Mouse (Mus musculus) embryo, embryonic 10 days (tissue): Measurements from ENCODE around the gene Slc25a13.

ENCODE experiments used
- DNase-seq: peaks from one replicate; pipeline ENCODE4 v3.0.0-alpha.2; 2015; ENCODE audit warnings: low spot score

Slc25a13 gene

DNA sequence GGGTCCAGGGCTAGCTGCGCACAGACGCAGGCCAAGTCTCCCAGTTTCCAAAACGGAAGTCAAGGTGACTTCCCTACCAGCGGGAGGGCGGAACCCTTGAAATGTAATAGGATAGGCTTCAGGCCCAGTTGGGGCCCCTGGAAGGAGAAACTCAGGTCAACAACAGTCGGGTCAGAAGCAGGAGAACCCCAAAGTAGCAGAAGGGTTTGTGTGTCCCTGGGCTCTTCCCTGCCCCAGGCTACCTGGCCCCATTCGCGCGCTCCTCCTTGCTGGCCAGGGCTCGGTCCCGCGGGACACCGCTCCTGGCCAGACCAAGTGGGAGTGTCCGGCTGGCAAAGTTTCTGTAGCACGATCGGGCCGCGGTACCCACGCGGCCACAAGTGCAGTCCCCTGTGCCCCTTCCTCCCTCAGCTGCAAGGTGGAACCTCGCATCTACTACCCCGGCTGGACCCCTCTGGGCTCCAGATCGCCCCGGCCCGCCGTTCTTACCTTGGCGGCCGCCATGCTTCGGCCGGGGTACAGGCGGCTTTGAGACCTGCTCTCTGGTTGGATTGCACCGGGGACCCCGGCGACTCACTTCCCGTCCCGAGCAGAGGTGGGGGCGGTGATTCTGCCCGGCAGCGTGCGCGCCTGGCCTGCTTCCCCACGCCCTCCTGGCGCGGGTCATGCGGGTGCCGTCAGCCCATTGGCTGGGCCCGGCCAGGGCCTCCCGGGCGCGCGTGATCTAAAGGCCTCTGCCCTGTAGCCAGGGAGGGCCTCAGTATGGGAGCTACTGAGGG is at the start of gene Slc25a13:
TSS of gene Slc25a13 (minus strand) at position 667 of the 779 bp plus-strand sequence.
- DNase-seq = peak; percentile 89

DNA sequence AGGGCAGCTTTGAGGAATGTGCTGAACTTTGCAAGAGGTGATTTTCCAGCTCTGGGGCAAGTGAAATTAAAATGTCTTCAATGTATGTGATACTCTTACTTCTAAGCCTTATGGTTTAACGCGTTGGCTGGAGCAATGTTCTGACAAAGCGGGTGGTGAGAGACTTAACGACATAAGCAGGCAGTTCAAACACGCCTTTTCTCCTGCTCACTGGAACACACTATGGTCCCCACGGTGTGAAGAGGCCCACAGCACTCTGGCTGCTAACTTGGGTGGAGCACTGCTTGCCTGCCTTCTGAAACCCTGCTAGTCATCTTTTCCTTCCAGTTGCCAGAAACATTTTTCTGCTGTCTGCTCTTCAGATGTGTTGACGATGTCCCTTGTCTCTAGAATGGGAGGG is 48.8 kb upstream of the Slc25a13 start:
- no peak for DNase-seq

DNA sequence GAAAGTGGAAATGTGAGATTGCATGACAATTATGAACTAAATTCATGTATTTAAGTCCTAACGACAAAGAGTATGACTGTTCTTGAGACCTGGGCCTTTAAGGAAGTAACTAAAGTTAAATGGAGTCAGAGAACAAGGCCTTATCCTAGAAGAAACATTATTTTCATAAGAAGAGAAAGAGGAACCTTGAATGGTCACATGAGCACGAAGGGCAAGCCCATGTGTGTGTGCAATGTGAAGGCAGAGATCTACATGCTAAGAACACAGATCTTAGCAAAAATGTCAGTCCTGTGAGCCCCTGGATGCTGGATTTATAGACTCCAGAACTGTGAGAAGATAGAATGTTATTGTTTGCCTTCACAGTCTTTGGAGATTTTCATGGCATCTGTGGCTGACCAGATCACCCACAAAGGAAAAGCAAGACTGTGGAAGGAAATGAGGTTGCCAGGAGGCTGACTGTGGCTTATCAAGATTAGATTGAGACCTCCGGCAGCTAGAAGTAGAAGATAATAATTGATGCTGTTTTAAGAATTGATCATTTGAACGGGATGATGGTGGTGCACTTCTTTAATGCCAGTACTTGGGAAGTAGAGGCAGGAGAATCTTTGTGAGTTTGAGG is 46.4 kb upstream of the Slc25a13 start:
- DNase-seq = no peak

DNA sequence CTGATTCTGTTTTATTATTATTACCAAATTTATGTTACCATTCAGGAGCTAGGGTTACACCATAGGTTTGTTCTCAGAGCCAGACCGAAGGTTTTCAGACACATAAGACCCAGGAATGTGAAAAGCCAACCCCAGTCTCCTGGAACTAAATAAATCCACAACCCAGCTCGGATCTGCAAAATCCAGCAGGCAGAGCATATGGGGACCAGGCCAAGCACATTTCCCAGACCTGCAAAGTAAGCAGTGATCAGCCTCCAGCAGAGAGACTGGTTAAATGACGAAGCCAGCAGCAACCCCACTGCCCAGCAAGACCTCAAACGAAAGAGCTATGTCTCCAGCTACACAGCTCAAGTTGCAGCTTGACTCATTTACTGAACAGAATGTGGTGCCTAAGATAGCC is 43.9 kb upstream of the Slc25a13 start:
- peak; percentile 13 for DNase-seq

DNA sequence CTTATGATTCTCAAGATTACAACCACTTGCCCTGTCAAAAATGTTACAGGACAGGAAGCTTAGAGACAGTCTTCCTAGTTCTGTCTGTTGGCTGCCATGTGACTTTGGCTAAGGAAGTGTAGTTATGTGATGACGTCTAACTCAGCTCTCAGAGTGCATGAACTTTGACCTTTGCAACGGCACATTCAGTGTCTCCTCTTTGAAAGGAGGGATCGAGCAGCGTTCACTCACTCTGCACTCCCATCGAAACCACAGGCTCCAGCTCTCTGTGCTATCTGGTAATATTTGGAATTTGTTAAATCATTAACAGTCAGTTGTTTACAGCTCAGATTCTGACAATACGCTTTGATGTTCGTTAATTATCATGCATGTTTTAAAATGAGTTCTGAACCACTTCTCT is 31.5 kb upstream of the Slc25a13 start:
- DNase-seq = peak; percentile 63

DNA sequence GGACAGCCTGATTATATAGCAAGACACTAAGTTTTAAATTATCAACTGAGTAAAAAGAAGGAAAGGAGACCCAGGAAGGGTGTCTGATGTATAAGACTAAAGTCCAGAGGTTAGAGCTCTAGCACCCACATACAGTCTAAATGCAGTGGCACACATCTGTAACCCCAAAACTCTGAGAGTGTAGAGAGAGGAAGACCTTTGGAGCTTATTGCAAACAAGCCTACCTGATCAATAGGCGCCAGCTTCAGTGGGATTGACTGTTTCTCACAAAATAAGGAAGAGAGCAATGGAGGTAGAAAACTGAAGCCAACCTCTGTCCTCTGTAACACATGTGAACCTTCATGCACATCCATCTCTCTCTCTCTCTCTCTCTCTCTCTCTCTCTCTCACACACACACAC is 26.9 kb upstream of the Slc25a13 start:
- no peak for DNase-seq

DNA sequence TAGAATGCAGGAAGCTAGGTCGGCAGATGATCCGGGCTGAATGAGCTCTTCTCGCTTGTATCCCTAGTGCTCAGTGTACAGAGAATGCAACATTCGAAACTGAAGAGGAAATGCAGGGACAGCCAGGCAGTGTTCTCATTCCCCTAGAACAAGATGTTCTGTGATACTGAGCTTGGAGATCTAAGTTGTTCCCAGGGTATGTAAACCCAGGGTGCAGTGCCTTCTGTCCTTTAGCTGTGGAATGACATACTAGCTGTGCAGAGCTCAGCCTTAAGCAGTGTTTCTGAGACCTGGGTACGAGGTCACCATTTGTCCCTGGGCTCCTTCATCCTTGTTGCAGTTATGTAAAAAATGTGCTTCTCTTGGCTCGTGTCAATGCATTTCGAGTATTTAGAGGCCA is 25.1 kb upstream of the Slc25a13 start:
- no peak for DNase-seq

DNA sequence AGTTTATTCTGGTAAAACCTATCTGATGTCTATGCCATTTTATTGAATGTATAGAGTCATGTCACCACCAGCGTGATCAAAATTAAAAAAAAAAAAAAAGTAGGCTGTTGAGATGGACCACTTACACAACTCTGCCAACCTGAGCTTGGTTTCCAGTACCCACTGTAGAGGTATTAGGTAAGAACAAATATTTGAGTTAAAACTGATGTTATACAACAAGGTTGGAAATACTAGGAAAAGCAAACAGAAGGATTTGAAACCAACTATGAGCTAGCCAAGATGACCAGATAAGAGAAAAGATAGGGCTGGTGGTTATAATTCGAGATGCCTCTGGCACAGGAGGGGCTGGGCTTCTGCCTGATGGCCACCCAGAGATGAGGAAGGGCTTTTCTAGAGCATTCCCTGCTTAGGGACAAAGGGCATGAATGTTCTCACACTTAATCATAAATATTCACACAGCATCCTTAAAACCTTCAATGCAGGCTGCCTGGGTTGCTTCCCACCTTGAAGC is 19.9 kb upstream of the Slc25a13 start:
- no peak for DNase-seq

DNA sequence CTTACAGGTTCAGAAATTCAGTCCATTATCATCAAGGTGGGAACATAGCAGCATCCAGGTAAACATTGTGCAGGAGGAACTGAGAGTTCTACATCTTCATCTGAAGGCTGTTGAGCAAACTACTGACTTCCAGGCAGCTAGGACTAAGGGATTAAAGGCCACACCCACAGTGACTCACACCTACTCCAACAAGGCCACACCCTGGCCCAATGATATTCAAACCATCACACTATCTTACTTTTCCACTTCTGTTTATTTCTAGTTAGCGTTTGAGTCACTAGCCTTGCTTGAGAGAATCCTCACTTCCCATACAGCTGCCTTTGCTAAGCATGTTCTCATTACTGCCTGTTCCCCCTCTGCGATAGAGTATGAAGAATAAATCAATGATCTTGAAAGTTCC is 13.3 kb upstream of the Slc25a13 start:
- no peak for DNase-seq

DNA sequence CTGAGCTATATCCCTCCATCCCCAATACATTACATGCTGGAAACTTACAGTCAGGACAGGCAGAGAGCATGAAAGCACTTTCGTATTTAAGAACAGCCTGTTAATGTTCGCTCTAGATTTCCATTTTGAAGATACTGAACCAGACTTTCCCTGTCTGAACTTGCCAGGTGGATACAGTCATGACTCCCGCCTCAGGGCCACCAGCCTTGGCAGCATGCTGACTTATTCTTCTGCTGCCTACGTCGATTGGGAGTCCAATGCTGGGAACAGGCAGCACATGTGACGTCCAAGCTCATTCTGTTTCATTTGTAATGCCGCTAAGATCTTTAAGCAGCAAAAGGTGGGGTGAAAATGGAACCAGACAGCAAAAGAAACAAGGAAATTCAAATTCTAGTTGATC is 5.7 kb upstream of the Slc25a13 start:
- DNase-seq = no peak

DNA sequence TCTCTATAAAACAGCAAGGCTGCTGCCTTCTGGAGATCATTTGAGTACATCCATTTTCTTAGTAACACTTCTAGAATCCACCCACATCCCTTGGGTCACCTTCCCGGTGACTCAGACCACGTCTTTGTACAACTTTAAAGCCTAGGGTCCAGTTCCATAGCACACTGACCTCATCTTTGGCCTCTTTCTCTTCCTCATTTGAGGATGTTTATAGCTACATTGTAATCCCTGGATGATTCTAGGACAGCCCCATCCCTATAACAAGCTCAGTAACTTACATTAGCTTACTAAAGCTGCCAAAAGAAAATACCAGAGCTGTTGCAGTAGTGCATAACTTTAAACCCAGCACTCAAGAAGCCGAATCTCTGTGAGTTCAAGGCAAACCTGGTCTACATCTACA is 3.6 kb upstream of the Slc25a13 start:
- no peak for DNase-seq

DNA sequence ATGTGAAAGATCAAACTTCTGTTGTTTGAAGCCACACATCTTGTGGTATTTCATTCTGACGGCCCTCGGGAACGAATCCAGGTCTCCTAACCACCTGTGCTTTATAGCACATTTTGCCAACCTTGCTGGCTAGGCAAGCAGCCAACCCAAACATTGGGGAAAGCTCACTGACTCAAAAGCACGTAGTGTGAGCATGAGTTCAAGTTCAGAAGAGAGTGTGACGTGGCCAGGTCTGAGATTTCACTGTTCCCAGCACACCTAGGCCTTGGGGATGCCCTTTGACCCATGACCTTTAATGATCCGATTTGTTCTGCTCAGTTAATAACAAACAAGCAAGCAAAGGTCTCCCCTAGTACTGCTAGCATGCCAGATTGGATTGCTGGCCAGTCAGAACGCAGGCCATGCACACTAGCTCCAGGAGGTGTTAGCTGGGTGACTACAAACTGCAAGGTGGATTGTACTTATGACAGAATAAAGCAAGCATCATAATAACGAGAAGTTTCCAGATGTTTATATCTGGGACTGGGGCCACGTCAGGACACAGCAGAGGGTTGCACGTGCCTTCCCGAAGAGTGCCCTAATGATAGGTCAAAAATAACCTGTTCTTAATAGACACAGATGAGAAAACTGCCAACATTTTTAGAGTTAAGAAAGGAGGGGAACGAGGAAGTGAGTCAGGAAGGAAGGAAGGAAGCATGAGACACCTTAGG is 2.8 kb upstream of the Slc25a13 start:
- DNase-seq = no peak

DNA sequence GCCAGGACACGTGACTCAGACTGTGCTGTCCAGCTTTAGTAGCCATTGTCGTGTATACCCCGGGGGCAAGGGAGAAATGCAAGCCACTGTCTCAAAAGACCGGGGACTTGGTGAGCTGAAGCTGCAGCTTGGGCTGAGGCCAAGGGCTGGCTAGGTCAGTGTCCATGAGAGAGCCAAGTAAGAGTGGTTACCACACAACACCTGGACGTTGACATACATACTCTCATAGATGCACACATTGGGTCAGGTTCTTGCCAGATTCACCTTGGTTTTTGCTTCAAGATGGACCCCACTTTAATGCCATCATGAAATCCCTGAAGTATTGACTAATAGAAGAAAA is 283 bp upstream of the Slc25a13 start:
- no peak for DNase-seq

DNA sequence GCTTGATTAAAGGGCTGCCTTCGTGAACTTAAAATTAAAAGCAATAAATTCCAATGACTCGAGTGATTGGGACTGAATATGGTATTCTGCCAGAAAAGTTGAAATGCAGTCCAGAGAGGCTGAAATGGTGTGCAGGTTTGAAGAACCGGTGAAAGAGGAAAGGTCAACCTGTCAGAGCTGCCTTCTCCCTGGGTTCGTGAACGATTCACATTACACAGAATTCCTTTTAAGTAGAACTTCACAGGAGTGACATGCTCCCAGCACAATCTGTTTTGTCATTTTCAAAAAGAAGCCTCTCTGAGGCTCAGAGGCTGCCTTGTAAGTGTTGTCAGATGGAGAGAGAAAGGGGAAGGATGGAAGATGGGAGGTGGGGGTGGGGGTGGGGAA is 860 bp downstream of the Slc25a13 start:
- DNase-seq = no peak

DNA sequence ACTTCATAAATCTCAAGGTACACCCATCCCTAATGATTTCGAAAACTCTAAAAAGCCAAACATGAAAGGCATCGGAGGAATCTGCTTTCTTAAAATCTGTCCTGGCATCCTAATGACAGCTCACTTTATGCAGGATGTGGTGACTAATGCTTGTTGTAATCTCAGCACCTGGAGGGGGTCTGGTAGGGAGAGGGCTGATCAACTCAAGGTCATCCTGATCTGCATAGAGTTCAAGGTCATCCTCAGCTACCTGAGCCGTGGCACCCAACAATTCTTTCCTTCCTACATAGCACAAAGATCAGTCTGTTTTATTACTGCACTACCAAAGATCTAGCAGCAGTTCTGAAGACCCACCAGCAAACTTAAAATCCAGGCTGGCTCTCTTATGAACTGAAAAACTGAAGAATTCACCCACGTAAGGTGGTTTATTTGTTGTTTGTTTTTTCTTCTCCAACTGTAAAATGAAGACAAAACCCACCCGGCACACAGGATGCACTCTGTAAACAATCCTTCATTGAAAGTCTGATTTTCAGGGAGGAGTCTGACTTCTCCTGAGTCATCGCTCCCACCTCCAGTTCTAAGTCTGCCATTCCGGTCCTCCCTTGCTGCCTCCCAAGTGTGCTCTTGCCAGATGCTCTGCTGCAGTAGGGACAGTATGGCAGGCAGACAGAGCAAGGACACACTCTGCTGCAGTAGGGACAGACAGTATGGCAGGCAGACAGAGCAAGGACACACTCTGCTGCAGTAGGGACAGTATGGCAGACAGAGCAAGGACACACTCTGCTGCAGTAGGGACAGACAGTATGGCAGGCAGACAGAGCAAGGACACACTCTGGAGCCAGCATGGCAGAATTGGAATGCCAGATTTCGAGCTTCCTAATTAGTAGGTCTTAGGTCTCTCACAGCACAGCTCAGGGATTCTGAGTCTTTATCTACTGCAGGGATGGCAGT is 4.3 kb downstream of the Slc25a13 start:
- DNase-seq = no peak

DNA sequence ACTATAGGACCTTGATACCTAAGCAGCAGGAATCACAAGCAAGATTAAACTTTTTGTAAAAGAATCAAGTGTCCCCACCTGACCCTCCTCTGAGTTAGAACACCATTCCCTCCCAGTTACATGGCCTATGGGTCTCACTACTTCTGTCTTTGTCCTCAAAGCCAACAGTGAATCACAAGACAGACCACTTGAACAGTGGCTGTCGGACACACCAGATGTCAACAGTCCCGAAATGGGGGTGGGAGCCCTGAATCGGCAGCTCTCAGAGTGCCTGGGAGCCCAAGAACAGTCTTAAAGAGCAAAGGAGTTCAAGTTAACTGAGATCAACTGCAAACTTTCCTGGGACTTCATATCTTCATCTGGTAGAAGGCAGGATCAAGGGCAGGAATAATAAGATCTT is 5.0 kb downstream of the Slc25a13 start:
- DNase-seq = no peak

DNA sequence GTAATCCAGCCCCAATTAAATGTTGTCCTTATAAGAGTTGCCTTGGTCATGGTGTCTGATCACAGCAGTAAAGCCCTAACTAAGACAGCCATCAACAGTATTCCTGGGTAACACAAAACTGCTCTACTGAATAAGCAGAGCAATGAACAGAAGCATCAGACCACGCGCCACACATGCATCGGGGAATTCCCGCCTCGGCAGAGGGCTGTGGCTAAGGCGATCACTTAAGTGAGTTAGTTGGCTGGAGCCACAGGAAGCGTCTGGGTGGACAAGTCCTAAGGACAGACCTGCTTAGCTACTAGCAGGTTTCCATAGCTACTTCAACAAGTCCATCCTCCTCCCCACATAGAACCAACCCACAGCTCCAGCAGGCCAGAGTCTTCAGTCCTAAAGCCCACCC is 6.3 kb downstream of the Slc25a13 start:
- DNase-seq = no peak

DNA sequence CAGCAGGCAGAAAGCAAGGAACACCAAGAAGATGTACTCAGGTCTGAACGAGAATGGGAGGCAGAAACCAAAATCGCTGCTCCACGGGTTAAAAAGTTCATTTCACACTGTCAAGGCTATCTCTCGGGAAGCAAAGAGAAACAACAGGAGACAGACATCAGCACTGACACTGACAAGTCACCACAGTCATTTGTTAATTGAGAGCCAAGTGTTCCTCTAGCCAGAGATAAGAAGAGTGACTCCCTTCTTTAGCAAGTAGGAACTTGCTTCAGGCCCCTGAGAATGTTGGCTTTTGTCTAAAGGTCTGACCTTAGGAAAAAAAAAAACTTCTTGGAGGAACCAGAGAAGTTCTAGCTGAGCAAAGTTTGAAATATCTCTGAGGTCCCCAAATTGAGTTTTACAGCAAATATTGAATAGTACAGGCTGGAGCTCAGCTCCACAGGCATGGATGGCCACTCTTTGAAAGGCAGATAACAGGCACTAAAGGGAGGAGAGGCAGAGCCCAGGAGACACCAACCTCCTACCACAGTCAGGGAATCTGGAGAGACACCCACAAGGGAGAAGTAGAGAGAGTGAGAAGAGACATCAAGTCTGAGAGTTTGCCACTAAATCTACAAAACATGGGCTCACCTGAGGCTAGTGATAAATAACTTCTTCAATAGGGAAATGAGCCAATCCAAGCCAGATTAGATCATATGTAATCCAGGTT is 8.5 kb downstream of the Slc25a13 start:
- no peak for DNase-seq

DNA sequence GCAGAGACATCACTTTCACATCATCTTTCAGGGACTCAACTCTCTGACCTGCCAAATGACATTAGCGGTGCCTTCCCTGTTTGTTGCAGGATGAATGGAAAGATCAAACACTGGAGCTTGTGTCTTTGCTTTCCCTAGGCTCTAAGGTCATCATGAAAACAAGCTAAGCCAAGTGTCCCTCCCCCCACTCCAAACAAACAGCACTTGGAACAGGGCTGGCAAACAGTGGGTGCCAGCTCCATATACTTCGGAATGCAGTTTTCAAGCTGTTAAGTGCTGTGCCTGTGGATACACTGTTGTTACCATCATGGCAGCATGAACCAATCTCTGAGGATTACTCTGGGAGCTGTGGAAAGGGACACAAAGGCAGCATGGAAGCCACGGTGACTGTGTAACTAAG is 9.1 kb downstream of the Slc25a13 start:
- DNase-seq = no peak

DNA sequence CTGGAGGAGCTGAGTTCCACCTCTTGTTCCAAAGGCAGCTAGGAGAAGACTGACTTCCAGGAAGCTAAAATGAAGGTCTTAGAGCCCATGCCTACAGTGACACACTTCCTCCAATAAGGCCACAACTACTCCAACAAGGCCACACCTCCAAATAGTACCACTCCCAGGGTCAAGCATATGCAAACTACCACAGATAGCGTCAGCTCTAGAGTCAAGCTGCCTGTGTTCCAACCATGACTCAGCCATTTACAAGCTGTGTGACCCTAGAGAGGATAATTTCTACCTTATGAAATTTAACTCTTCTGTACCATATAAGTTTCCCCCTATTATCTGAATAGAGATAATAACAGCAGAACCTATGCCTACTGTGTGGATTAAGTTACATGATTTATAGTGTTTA is 9.6 kb downstream of the Slc25a13 start:
- DNase-seq = no peak

DNA sequence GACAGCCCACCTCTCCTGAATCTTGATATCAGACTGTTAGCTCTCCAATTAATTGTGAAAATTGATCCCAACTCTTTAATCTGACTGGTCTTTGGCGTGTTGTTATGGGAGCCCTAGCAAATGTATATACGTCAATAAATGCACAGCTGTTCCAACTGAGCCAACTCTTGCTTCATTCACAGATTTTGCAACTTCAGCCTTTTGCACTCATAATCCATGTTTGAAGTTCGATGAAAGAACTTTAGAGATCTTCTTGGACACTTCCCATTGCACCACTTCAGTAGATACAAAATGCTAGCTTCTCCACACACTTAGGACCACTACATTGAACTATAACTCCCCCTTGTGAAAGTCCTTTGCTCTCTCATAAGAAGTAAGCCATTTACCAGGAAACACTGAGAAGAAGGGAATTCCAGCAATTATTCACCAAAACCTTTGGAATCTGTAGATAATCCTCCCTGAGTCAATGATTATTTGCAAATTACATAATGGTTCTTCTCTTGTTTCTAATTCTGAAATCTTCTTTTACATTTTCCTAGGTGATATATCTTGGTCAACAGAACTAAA is 11.3 kb downstream of the Slc25a13 start:
- no peak for DNase-seq
